Mouse (Mus musculus) liver (tissue): ENCODE results near the gene Pbrm1.

Source experiments
- DNase-seq: peaks from one replicate; pipeline ENCODE4 v3.0.0-alpha.2; 2020; ENCODE audit warnings: mixed read lengths

Gene Pbrm1

GRCm38 (mm10) chr14:31018860-31019291 is at the start of gene Pbrm1, which contains the start of gene Gnl3:
Pbrm1 (plus strand) TSS chr14:31019138.
Gnl3 (minus strand) TSS chr14:31019152.
- DNase-seq: peak; percentile 98

- no peak for DNase-seq
Observed at GRCm38 (mm10) chr14:30974204-30974603, 44.7 kb upstream of the Pbrm1 start.

GRCm38 (mm10) chr14:30976222-30976621 is 42.7 kb upstream of the Pbrm1 start:
- DNase-seq: no peak

- no peak for DNase-seq
Observed at GRCm38 (mm10) chr14:30996417-30996816, 22.5 kb upstream of the Pbrm1 start.

GRCm38 (mm10) chr14:31000356-31000755 is 18.6 kb upstream of the Pbrm1 start:
- no peak for DNase-seq

GRCm38 (mm10) chr14:31000816-31001306 is 18.1 kb upstream of the Pbrm1 start:
- DNase-seq: peak; percentile 17

- peak; percentile 88 for DNase-seq
Observed at GRCm38 (mm10) chr14:31001307-31002205, 17.4 kb upstream of the Pbrm1 start, which contains the start of the genes Glt8d1 and Spcs1. Glt8d1 (plus strand) TSS chr14:31001400. Spcs1 (minus strand) TSS chr14:31001672.

GRCm38 (mm10) chr14:31004527-31004926 is 14.4 kb upstream of the Pbrm1 start:
- DNase-seq: no peak

- DNase-seq: peak; percentile 27
Observed at GRCm38 (mm10) chr14:31006779-31007178, 12.2 kb upstream of the Pbrm1 start.

- DNase-seq: no peak
Observed at GRCm38 (mm10) chr14:31011588-31011987, 7.3 kb upstream of the Pbrm1 start.

- DNase-seq: no peak
Observed at GRCm38 (mm10) chr14:31013928-31014327, 5.0 kb upstream of the Pbrm1 start.

- no peak for DNase-seq
Observed at GRCm38 (mm10) chr14:31016063-31016462, 2.9 kb upstream of the Pbrm1 start.

GRCm38 (mm10) chr14:31017854-31018253 is 1.1 kb upstream of the Pbrm1 start:
- peak; percentile 27 for DNase-seq

GRCm38 (mm10) chr14:31019331-31020205 is 630 bp downstream of the Pbrm1 start:
- peak; percentile 93 for DNase-seq

GRCm38 (mm10) chr14:31022579-31022978 is 3.6 kb downstream of the Pbrm1 start:
- no peak for DNase-seq

- DNase-seq: peak; percentile 43
Observed at GRCm38 (mm10) chr14:31025785-31026184, 6.8 kb downstream of the Pbrm1 start.

GRCm38 (mm10) chr14:31045296-31045695 is 26.4 kb downstream of the Pbrm1 start:
- DNase-seq: no peak

- DNase-seq: peak; percentile 74
Observed at GRCm38 (mm10) chr14:31045817-31046216, 26.9 kb downstream of the Pbrm1 start.

- DNase-seq: peak; percentile 56
Observed at GRCm38 (mm10) chr14:31062277-31062676, 43.3 kb downstream of the Pbrm1 start.

GRCm38 (mm10) chr14:31069086-31069733 is 50.3 kb downstream of the Pbrm1 start:
- no peak for DNase-seq

- DNase-seq: no peak
Observed at GRCm38 (mm10) chr14:31078597-31079208, 59.8 kb downstream of the Pbrm1 start.
